Mouse (Mus musculus): ENCODE results near the gene Bbs9. TPM values are rescaled to one million over a fixed set of nuclear protein-coding genes. Genes with fewer than 3 reads are reported as not detected.

Gene Bbs9
- total RNA-seq, 1 experiment from 2014 or later = 8.6 TPM

DNA sequence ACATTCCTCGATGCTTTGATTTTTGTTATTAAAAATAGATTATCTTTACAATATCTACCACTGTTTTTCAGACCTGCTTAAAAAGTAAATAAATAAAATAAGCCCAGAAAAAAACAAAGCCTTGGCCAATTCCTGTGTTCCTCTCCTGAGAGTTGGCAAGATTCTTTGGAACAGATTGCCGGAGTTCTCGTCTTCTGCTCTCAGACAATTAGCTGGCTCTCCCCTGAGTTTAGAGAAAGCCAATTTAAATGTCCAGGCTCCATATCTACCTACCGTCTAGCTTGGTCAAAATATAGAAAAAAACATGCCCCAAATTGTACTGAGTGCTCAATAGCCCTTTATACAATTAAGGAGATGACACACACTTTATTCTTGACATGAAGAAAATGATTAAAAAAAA is 284.9 kb downstream of the Bbs9 start:
- ATAC-seq (replicated peaks; ENCODE audit: insufficient number of reproducible peaks, low FRiP score, low TSS enrichment, poor library complexity, severe bottlenecking) = no peak

GRCm38 (mm10) chr9:22761487-22761886 is 286.0 kb downstream of the Bbs9 start:
- no peak for ATAC-seq (replicated peaks; ENCODE audit: insufficient number of reproducible peaks, low FRiP score, low TSS enrichment, poor library complexity, severe bottlenecking)

DNA sequence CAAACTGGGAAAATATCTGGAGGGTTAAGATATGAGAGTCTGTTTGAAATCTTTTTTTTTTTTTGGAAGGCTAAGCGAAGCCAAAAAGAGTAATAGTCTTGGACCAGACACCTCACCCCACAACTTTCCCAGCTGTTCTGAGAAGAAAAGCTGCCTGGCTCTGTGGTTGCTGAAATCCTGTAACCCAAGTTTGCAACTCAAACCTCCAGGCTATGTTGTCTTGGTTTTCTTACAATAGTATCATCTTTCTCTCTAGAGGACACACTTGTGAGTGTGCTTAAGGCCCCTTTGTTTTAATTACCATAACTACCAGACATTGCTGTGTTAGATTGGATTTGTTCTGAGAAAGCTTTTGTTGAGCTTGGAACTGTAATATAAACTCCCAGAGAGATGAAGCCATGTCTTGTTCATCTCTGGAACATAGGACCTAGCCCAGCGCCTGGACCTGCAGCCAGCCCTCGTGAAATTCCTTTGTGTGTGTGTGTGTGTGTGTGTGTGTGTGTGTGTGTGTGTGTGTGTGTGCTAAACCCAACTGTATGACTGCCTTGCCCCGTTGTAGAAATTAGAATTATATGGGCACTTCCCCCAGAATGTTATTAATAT is 290.2 kb downstream of the Bbs9 start:
- no peak for ATAC-seq (replicated peaks; ENCODE audit: insufficient number of reproducible peaks, low FRiP score, low TSS enrichment, poor library complexity, severe bottlenecking)

DNA sequence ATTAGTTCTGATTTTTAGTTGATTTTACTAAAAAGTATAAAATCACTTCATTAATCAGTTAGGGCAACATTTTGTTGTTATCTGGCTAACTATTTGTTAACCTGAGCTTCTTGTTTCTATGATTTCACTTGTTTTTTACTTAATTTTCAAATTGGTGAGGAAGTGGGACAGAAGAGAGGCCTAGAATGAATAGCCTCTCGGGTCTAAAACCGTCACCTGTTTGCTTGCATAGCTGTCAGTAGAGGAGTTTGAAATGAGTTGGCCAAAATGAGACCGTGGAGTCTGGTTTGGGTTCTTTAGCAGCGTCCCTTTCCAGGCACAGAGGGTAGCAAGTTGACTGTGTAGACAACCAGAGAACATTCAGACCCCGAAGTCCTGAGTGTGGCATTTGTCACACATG is 291.6 kb downstream of the Bbs9 start:
- ATAC-seq (replicated peaks; ENCODE audit: insufficient number of reproducible peaks, low FRiP score, low TSS enrichment, poor library complexity, severe bottlenecking) = no peak

DNA sequence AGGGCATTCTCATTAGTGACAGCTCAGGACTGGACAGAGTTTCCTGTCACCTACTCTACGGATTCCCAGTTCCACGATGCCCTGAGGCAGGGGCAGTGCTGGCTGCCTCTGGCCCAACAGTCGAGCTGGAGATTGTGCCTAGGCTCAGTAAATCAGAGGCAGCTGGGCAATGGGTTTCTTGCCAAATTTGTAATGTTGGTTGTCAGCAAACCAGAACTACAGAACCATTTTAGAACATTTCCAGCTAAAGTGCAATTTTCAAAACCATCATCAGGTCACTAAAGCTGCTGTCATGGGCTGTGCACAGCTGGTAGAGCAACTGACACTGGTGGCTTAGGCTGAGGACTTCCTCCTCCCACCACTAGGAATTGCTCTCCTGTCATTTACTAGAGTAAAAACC is 292.3 kb downstream of the Bbs9 start:
- no peak for ATAC-seq (replicated peaks; ENCODE audit: insufficient number of reproducible peaks, low FRiP score, low TSS enrichment, poor library complexity, severe bottlenecking)

GRCm38 (mm10) chr9:22771785-22772184 is 296.3 kb downstream of the Bbs9 start:
- no peak for ATAC-seq (replicated peaks; ENCODE audit: insufficient number of reproducible peaks, low FRiP score, low TSS enrichment, poor library complexity, severe bottlenecking)

- ATAC-seq (replicated peaks; ENCODE audit: insufficient number of reproducible peaks, low FRiP score, low TSS enrichment, poor library complexity, severe bottlenecking) = no peak
These were observed 300.9 kb downstream of the Bbs9 start for GRCm38 (mm10) chr9:22776246-22776961.

GRCm38 (mm10) chr9:22777425-22777824 is 301.9 kb downstream of the Bbs9 start:
- ATAC-seq (replicated peaks; ENCODE audit: insufficient number of reproducible peaks, low FRiP score, low TSS enrichment, poor library complexity, severe bottlenecking) = no peak

DNA sequence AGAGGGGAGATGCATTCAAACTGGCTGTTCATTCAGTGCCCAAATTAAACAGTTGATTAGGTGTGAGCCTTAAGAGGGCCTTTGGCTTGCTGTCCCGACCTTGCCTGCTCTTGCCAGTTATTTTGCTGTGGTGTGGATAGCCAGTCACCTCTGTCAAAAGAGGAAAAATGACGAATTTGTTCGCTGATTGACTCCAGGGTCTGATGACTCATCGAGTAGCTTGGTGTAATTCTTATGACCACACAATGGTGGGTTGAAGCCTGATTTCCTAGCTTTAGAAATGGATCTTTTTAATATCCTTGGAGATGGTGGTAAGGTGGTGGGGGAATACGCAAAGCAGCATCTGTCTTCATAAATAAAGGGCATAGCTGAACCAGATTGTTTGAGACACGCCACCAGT is 304.1 kb downstream of the Bbs9 start:
- ATAC-seq (replicated peaks; ENCODE audit: insufficient number of reproducible peaks, low FRiP score, low TSS enrichment, poor library complexity, severe bottlenecking) = no peak

DNA sequence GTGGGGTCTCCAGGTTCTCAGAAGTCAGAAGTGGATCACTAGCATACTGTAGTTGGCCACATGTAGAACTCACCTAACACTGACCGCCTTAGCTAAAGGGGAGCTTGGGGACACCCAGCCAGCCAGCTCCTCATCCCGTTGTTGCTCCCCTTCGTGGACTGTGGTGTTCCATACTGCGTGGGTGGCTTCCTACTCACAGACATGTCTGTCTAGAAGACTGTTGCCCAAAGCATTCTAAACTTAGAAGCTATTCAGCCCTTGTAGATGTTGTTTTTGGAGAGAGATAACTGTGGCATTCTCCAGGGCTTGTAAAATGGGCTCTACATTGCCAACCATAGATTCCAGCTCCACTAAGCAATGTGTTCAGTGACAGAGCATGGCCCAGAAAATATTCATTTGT is 310.5 kb downstream of the Bbs9 start:
- no peak for ATAC-seq (replicated peaks; ENCODE audit: insufficient number of reproducible peaks, low FRiP score, low TSS enrichment, poor library complexity, severe bottlenecking)

- ATAC-seq (replicated peaks; ENCODE audit: insufficient number of reproducible peaks, low FRiP score, low TSS enrichment, poor library complexity, severe bottlenecking) = no peak
These were observed 312.9 kb downstream of the Bbs9 start for GRCm38 (mm10) chr9:22788423-22788822.

DNA sequence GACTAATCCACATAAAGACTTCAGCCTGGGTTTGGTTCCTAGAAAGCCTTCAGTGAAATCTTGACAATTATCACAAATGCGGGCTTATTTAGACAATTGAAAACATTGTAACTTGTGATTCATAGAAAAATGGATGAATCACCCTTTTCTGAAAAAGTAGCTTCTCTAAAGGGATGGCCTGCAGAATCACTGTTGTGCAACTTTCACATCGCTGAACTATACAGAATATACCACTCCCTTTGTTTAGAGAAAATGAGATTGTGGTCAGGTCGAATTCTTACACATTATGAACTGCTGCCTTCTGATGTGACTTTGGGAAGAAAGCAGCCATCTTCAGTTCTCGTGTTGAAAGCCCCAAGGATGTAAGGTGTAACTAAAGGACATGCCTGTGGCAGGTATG is 313.3 kb downstream of the Bbs9 start:
- no peak for ATAC-seq (replicated peaks; ENCODE audit: insufficient number of reproducible peaks, low FRiP score, low TSS enrichment, poor library complexity, severe bottlenecking)

DNA sequence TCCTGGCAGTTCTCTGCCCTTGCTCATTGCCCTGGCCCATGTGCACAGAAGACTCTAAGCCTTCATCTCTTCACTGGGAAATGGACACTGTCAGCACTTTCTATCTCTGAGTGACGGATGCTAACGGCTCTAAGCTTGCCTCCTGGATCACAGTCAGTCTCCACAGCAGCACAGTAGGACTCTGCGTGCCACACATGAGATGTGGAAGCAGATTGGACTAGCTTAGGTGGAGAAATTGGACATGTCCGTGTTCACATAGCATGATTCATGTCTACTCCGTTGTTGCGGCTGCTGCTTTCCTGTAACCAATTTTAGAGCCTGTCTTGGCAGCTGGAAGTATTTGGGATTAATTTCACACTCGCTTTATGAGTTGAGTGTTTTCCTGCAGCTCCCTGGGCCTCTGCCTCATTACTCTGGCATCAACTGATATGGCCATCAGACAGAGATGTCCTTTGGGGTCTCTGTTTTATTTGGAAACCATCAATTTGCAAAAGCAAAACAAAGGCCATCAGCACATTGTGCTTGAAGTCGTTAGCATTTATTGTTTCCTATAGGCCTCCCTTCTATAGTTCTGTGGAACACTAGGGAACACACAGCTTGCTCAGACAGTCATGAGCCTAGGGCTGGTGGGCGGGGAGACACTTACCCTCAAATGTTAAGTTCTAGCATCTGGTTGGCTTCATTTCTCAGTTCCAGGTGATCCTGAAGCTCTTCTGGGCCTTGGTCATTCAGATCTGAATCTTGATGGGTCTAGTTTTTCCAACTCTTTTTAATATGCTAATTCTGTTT is 314.1 kb downstream of the Bbs9 start:
- ATAC-seq (replicated peaks; ENCODE audit: insufficient number of reproducible peaks, low FRiP score, low TSS enrichment, poor library complexity, severe bottlenecking) = no peak

DNA sequence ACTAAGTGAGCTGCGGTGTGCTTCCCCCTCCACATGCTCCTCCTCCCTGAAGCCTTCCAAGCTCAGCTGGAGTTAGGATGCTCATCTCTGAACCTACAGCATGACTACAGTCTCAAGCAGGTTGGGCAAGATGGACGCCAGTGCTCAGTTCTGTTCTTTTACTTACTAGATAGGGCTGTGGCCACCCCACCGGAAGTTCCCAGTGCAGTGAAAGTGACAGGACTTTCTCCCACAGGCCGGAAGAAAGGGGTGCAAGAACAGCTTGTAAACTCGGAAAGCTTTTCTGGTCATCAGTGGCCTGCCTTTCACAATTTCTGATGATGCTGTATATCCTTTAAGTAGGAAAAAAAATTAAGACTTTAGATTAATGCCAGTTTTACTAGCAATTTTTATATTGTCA is 315.7 kb downstream of the Bbs9 start:
- ATAC-seq (replicated peaks; ENCODE audit: insufficient number of reproducible peaks, low FRiP score, low TSS enrichment, poor library complexity, severe bottlenecking) = no peak

DNA sequence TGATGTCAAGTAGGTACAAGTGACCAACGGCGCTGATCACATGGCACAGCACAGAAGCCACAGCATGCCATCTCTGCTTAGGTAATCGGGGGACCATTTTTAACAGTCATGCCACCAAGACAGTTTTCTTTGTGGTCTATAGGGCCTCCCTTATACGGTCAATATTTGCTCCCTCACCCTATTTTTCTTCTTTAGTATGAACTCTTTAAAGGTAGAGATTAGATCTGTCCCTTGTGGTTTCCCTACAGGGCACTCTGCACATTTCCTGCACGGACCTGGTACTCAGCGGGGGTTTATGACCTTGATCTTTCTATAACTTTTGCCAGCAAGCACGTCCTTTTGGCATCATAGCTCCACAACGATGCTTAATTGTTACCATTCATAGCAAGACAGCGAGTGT is 316.2 kb downstream of the Bbs9 start:
- no peak for ATAC-seq (replicated peaks; ENCODE audit: insufficient number of reproducible peaks, low FRiP score, low TSS enrichment, poor library complexity, severe bottlenecking)

GRCm38 (mm10) chr9:22793698-22794097 is 318.2 kb downstream of the Bbs9 start:
- no peak for ATAC-seq (replicated peaks; ENCODE audit: insufficient number of reproducible peaks, low FRiP score, low TSS enrichment, poor library complexity, severe bottlenecking)

- ATAC-seq (replicated peaks; ENCODE audit: insufficient number of reproducible peaks, low FRiP score, low TSS enrichment, poor library complexity, severe bottlenecking) = no peak
These were observed 325.2 kb downstream of the Bbs9 start for GRCm38 (mm10) chr9:22800675-22801074.

DNA sequence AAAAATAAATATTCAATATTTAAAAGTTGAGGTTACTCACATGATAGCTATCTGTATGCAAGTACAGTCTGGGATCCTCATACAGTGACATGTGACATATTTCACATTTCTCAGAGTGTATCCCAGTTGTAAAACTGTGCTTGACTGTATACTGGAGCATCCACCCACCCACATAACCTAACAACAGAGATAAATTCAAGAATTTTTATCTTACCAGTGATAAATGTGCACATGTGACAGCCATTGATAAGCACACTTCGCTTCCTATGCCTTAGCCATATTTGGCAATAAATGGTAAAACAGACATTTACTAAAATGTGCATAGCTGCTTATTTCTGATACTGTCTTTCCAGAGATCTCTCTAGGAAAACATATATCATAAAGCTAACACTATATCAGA is 330.5 kb downstream of the Bbs9 start:
- ATAC-seq (replicated peaks; ENCODE audit: insufficient number of reproducible peaks, low FRiP score, low TSS enrichment, poor library complexity, severe bottlenecking) = no peak

DNA sequence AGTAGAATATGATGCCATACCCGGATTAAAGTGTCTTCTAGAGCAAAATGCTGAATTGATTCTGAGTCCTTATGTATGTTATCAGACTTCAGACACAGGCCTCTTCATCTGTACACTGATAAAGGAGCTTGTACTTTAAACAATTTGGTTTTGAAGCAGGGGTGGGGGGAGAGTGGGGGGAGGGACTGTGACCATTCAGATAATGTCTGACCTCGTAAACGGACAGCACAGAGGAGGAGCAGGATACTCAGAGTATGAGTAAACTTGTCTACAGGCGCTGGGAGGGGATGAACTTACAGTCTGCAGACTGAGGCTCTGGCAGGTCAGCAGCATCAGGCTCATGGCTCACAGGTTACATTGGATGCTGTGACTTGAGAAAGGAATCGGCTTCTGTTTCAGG is 331.0 kb downstream of the Bbs9 start:
- ATAC-seq (replicated peaks; ENCODE audit: insufficient number of reproducible peaks, low FRiP score, low TSS enrichment, poor library complexity, severe bottlenecking) = no peak

- ATAC-seq (replicated peaks; ENCODE audit: insufficient number of reproducible peaks, low FRiP score, low TSS enrichment, poor library complexity, severe bottlenecking) = no peak
These were observed 332.2 kb downstream of the Bbs9 start for GRCm38 (mm10) chr9:22807693-22808092.

Data from monocyte, adult 5-6 weeks (primary cell).